8 mouse cellular contexts compared by ENCODE assay signal in the genomic region with DNA sequence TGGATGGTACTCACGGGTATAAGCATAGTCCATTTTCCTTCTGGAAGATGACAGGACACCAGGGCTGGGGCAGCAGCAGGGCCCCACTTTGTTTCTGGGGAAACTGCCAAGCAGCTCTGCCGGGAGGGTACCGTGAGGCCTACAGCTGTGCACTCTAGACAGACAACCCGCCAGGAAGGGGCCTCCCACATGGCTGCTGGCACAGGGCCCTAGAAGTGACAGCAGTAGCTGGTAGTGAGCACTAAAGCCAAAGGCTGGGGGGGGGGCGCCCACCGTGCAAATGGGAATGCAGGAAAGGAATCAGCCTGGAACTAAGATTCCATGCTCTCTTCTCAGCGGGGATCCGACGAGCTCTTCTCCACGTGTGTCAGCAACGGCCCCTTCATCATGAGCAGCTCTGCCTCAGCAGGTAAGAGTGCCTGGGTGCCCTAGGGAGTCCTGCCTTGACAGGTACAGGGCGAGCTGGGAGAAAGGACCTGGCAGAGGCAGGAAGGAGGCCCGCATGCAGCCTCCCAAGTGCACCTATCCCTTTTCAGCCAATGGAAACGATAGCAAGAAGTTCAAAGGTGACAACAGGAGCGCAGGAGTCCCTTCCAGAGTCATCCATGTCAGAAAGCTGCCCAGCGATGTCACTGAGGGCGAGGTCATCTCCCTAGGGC. TPM values are rescaled to one million over a fixed set of nuclear protein-coding genes. Genes with fewer than 3 reads are reported as not detected.
A peak's percentile ranks its signal among the peaks of the same experiment; 100 is the strongest.
DNase-seq lines count a peak whose midpoint lies in the region; ATAC-seq and TF ChIP-seq lines count a peak whose summit lies in the region.
"Had no signal": no experiment of that assay in that cellular context is flagged by ENCODE, and none has a peak within 500 bp of the region (broad histone marks: within the 10 kb centered on the region; RNA-seq: fewer than 3 reads in every experiment).

No protein-coding gene starts in this region.

- 32% methylated on average over 16 of the region's 17 CpGs for WGBS in forebrain, embryonic 16.5 days
- WGBS in intestine, embryonic 14.5 days, result 54% methylated on average over 17 of the region's 17 CpGs
- WGBS in midbrain, embryonic 13.5 days, result 60% methylated on average over 17 of the region's 17 CpGs

- H3K27ac ChIP-seq in MEL (ENCODE audit: control insufficient read depth, low read depth, low read length), result no peak overlapping the region
- H3K27ac ChIP-seq in forebrain, embryonic 16.5 days (ENCODE audit: low read length), result peak overlapping the region; percentile 65
- peak overlapping the region; percentile 33; the same call in 1 of the 2 replicates for H3K27ac ChIP-seq in intestine, embryonic 14.5 days (ENCODE audit: low read depth)
- peak overlapping the region; percentile 54 for H3K27ac ChIP-seq in midbrain, embryonic 13.5 days

- no peak for TF ChIP-seq EP300 in MEL (IDR thresholded peaks at IDR 0.05; ENCODE audit: low read depth in 1 of 2, low read length in 2 of 2)

- H3K4me3 ChIP-seq in MEL (ENCODE audit: control insufficient read depth in 1 of 2, insufficient read depth in 1 of 2, low read depth in 2 of 2, low read length in 2 of 2), result no peak overlapping the region
- H3K4me3 ChIP-seq in forebrain, embryonic 16.5 days (replicated peaks; ENCODE audit: low read length), result peak overlapping the region; percentile 97
- peak overlapping the region; percentile 98 for H3K4me3 ChIP-seq in intestine, embryonic 14.5 days (ENCODE audit: low read depth, low read length)
- H3K4me3 ChIP-seq in midbrain, embryonic 13.5 days (replicated peaks), result peak overlapping the region; percentile 99

- TF ChIP-seq RAD21 in MEL (IDR thresholded peaks at IDR 0.05; ENCODE audit: low read depth, low read length), result no peak

- intact Hi-C loops in left cerebral cortex, postnatal 14 days (cut with DNase I), result no loop called here

- peaks cover 18 to 19% of the 10 kb centered on the region in 2 experiments for H3K36me3 ChIP-seq in MEL (ENCODE audit: control insufficient read depth in 1 of 2, insufficient read depth in 2 of 2, low read length in 2 of 2)
- peaks cover 32% of the 10 kb centered on the region for H3K36me3 ChIP-seq in forebrain, embryonic 16.5 days (ENCODE audit: control insufficient read depth, insufficient read depth)
- peaks cover 66% of the 10 kb centered on the region for H3K36me3 ChIP-seq in intestine, embryonic 14.5 days (ENCODE audit: control insufficient read depth, insufficient read depth, low read length)
- peaks cover 73% of the 10 kb centered on the region for H3K36me3 ChIP-seq in midbrain, embryonic 13.5 days

- no peak for TF ChIP-seq CTCF in MEL (IDR thresholded peaks at IDR 0.05 in 2 of 3, conservative IDR thresholded peaks at IDR 0.05 in 1 of 3; ENCODE audit: control insufficient read depth in 1 of 3, insufficient read depth in 1 of 3, low read depth in 2 of 3, low read length in 3 of 3, poor library complexity in 1 of 3, severe bottlenecking in 1 of 3)

- peak; percentile 46 for DNase-seq in MEL (ENCODE audit: low read depth, low spot score)
- peak; percentile 78 for DNase-seq in adrenal gland, postnatal 10 days
- DNase-seq in intestine, embryonic 14.5 days (ENCODE audit: low spot score), result no peak
- peak; percentile 77 to 78 for DNase-seq in left cerebral cortex, postnatal 14 days (ENCODE audit: low spot score in 2 of 2)

- no peaks in the 10 kb centered on the region for H3K27me3 ChIP-seq in MEL (ENCODE audit: control insufficient read depth in 1 of 2, insufficient read depth in 2 of 2, low read length in 2 of 2)
- H3K27me3 ChIP-seq in forebrain, embryonic 16.5 days (replicated peaks; ENCODE audit: control insufficient read depth, insufficient read depth, low read length), result no peaks in the 10 kb centered on the region
- no peaks in the 10 kb centered on the region for H3K27me3 ChIP-seq in intestine, embryonic 14.5 days (replicated peaks; ENCODE audit: control insufficient read depth, insufficient read depth, low read length)
- H3K27me3 ChIP-seq in midbrain, embryonic 13.5 days, result no peaks in the 10 kb centered on the region

- TF ChIP-seq POLR2A in MEL (IDR thresholded peaks at IDR 0.05; ENCODE audit: control insufficient read depth in 1 of 2, insufficient read depth in 1 of 2, low read depth in 1 of 2, low read length in 2 of 2, poor library complexity in 1 of 2), result no peak

- H3K4me2 ChIP-seq in forebrain, embryonic 16.5 days (ENCODE audit: low read length), result peak overlapping the region; percentile 96
- peak overlapping the region; percentile 96 for H3K4me2 ChIP-seq in intestine, embryonic 14.5 days (ENCODE audit: low read length)
- H3K4me2 ChIP-seq in midbrain, embryonic 13.5 days (replicated peaks), result peak overlapping the region; percentile 100

- ATAC-seq in forebrain, embryonic 16.5 days, result peak; percentile 10; the same call in 1 of the 2 replicates
- no peak for ATAC-seq in intestine, embryonic 14.5 days (replicated peaks; ENCODE audit: low FRiP score, low TSS enrichment, low read depth)
- no peak for ATAC-seq in midbrain, embryonic 13.5 days
- ATAC-seq in inflammation-experienced regulatory T-cells, adult 6 months, result no peak

- H3K9me3 ChIP-seq in MEL (replicated peaks; ENCODE audit: insufficient read depth, low read length), result no peaks in the 10 kb centered on the region
- H3K9me3 ChIP-seq in forebrain, embryonic 16.5 days (ENCODE audit: control insufficient read depth, low read length), result no peaks in the 10 kb centered on the region
- H3K9me3 ChIP-seq in intestine, embryonic 14.5 days (ENCODE audit: control insufficient read depth, low read length), result no peaks in the 10 kb centered on the region
- no peaks in the 10 kb centered on the region for H3K9me3 ChIP-seq in midbrain, embryonic 13.5 days

- H3K4me1 ChIP-seq in MEL (ENCODE audit: control insufficient read depth in 1 of 2, insufficient read depth in 2 of 2, low read length in 2 of 2), result peaks cover 2 to 17% of the 10 kb centered on the region in 2 experiments; a peak in 2 of 4 replicates
- H3K4me1 ChIP-seq in forebrain, embryonic 16.5 days (replicated peaks; ENCODE audit: control insufficient read depth, insufficient read depth, low read length), result peaks cover 38% of the 10 kb centered on the region
- H3K4me1 ChIP-seq in intestine, embryonic 14.5 days (replicated peaks; ENCODE audit: control insufficient read depth, insufficient read depth, low read length), result peaks cover 26% of the 10 kb centered on the region
- H3K4me1 ChIP-seq in midbrain, embryonic 13.5 days (replicated peaks), result peaks cover 43% of the 10 kb centered on the region

- H3K79me2 ChIP-seq in MEL (ENCODE audit: control insufficient read depth, insufficient read depth, low read length, poor library complexity), result peaks cover 62% of the 10 kb centered on the region

- peak overlapping the region; percentile 100; the same call in 1 of the 2 replicates for H3K9ac ChIP-seq in MEL (ENCODE audit: control insufficient read depth, low read depth, low read length, poor library complexity, severe bottlenecking)
- 0 out of 2 replicates have a peak overlapping the region, but pooled peaks have one; percentile 15 for H3K9ac ChIP-seq in forebrain, embryonic 16.5 days (replicated peaks; ENCODE audit: low read depth, low read length)
- peak overlapping the region; percentile 35; the same call in 1 of the 2 replicates for H3K9ac ChIP-seq in intestine, embryonic 14.5 days (ENCODE audit: low read length)
- peak overlapping the region; percentile 98 for H3K9ac ChIP-seq in midbrain, embryonic 13.5 days (replicated peaks)

RNA-seq across cellular contexts. Expression of gene Ptbp1, which starts 4.3 kb away (rescaled TPM):
- total RNA-seq in MEL (2012; rRNA removed), result 301 and 316 TPM in 2 replicates
- polyA plus RNA-seq in MEL (2012; ENCODE audit: insufficient read depth in 1 of 2, insufficient read length in 2 of 2, low read depth in 1 of 2, low replicate concordance in 2 of 2, missing spikeins in 1 of 2), result 100 to 1,000 TPM; 329 to 837 TPM
- total RNA-seq in adrenal gland, postnatal 10 days (2021), result 100 to 1,000 TPM; 267 to 270 TPM
- 98.3 and 107 TPM in 2 replicates for polyA plus RNA-seq in forebrain, embryonic 16.5 days (2015; fragmentation: Nextera tagmentation; extraction: Ambion mirVana)
- polyA plus RNA-seq in intestine, embryonic 14.5 days (2014; fragmentation: Nextera tagmentation; extraction: Ambion mirVana), result 286 and 291 TPM in 2 replicates
- total RNA-seq in left cerebral cortex, postnatal 14 days (2021), result 10 to 100 TPM; 52.1 to 61.1 TPM
- polyA plus RNA-seq in midbrain, embryonic 13.5 days (2015; fragmentation: Nextera tagmentation; extraction: Ambion mirVana), result 106 and 116 TPM in 2 replicates
- 100 to 1,000 TPM in 2 of 3 experiments, 10 to 100 TPM in 1; 97.4 to 169 (median 149) TPM for polyA plus RNA-seq in inflammation-experienced regulatory T-cells, adult 6 months (2017; shearing (Covaris generic))

RNA-seq across cellular contexts. Expression of gene Prtn3, which starts 15.7 kb away (rescaled TPM):
- 9.1 and 11.2 TPM in 2 replicates for total RNA-seq in MEL (2012; rRNA removed)
- polyA plus RNA-seq in MEL (2012; ENCODE audit: insufficient read depth in 1 of 2, insufficient read length in 2 of 2, low read depth in 1 of 2, low replicate concordance in 2 of 2, missing spikeins in 1 of 2), result 10 to 100 TPM in 1 of 2 experiments, not detected in 1; 31.5 TPM
- 1 to 10 TPM; 1.5 to 2.8 TPM for total RNA-seq in adrenal gland, postnatal 10 days (2021)
- 12.4 and 15.3 TPM in 2 replicates for polyA plus RNA-seq in forebrain, embryonic 16.5 days (2015; fragmentation: Nextera tagmentation; extraction: Ambion mirVana)
- polyA plus RNA-seq in intestine, embryonic 14.5 days (2014; fragmentation: Nextera tagmentation; extraction: Ambion mirVana), result 5.2 and 5.9 TPM in 2 replicates
- total RNA-seq in left cerebral cortex, postnatal 14 days (2021), result 1 to 10 TPM; 2.3 to 3.1 TPM
- 14.9 and 16.9 TPM in 2 replicates for polyA plus RNA-seq in midbrain, embryonic 13.5 days (2015; fragmentation: Nextera tagmentation; extraction: Ambion mirVana)
- polyA plus RNA-seq in inflammation-experienced regulatory T-cells, adult 6 months (2017; shearing (Covaris generic)), result not detected

RNA-seq across cellular contexts. Expression of gene Plppr3, which starts 15.9 kb away (rescaled TPM):
- total RNA-seq in MEL (2012; rRNA removed), result 0.56 and 0.85 TPM in 2 replicates
- polyA plus RNA-seq in MEL (2012; ENCODE audit: insufficient read depth in 1 of 2, insufficient read length in 2 of 2, low read depth in 1 of 2, low replicate concordance in 2 of 2, missing spikeins in 1 of 2), result 1 to 10 TPM in 1 of 2 experiments, not detected in 1; 6.2 TPM
- total RNA-seq in adrenal gland, postnatal 10 days (2021), result 1 to 10 TPM; 3.4 to 4.3 TPM
- polyA plus RNA-seq in forebrain, embryonic 16.5 days (2015; fragmentation: Nextera tagmentation; extraction: Ambion mirVana), result 415 and 495 TPM in 2 replicates
- polyA plus RNA-seq in intestine, embryonic 14.5 days (2014; fragmentation: Nextera tagmentation; extraction: Ambion mirVana), result 38.8 and 46.4 TPM in 2 replicates
- 10 to 100 TPM; 68.3 to 71.2 TPM for total RNA-seq in left cerebral cortex, postnatal 14 days (2021)
- polyA plus RNA-seq in midbrain, embryonic 13.5 days (2015; fragmentation: Nextera tagmentation; extraction: Ambion mirVana), result 426 and 432 TPM in 2 replicates
- polyA plus RNA-seq in inflammation-experienced regulatory T-cells, adult 6 months (2017; shearing (Covaris generic)), result 1 to 10 TPM; 1.6 to 3.3 (median 2.2) TPM

RNA-seq across cellular contexts. Expression of gene Elane, which starts 27.5 kb away (rescaled TPM):
- not detected in 2 replicates for total RNA-seq in MEL (2012; rRNA removed)
- polyA plus RNA-seq in MEL (2012; ENCODE audit: insufficient read depth in 1 of 2, insufficient read length in 2 of 2, low read depth in 1 of 2, low replicate concordance in 2 of 2, missing spikeins in 1 of 2), result under 1 TPM in 1 of 2 experiments, not detected in 1; 0.07 TPM
- 1 to 10 TPM; 2.1 to 2.3 TPM for total RNA-seq in adrenal gland, postnatal 10 days (2021)
- not detected in 2 replicates for polyA plus RNA-seq in forebrain, embryonic 16.5 days (2015; fragmentation: Nextera tagmentation; extraction: Ambion mirVana)
- polyA plus RNA-seq in intestine, embryonic 14.5 days (2014; fragmentation: Nextera tagmentation; extraction: Ambion mirVana), result 0.55 TPM in 1 of 2 replicates, not detected in the other
- not detected for total RNA-seq in left cerebral cortex, postnatal 14 days (2021)
- not detected in 2 replicates for polyA plus RNA-seq in midbrain, embryonic 13.5 days (2015; fragmentation: Nextera tagmentation; extraction: Ambion mirVana)
- polyA plus RNA-seq in inflammation-experienced regulatory T-cells, adult 6 months (2017; shearing (Covaris generic)), result not detected

RNA-seq across cellular contexts. Expression of gene Cfd, which starts 32.1 kb away (rescaled TPM):
- total RNA-seq in MEL (2012; rRNA removed), result not detected in 2 replicates
- polyA plus RNA-seq in MEL (2012; ENCODE audit: insufficient read depth in 1 of 2, insufficient read length in 2 of 2, low read depth in 1 of 2, low replicate concordance in 2 of 2, missing spikeins in 1 of 2), result under 1 TPM in 1 of 2 experiments, not detected in 1; 0.21 TPM
- total RNA-seq in adrenal gland, postnatal 10 days (2021), result 100 to 1,000 TPM; 316 to 348 TPM
- not detected in 2 replicates for polyA plus RNA-seq in forebrain, embryonic 16.5 days (2015; fragmentation: Nextera tagmentation; extraction: Ambion mirVana)
- not detected in 2 replicates for polyA plus RNA-seq in intestine, embryonic 14.5 days (2014; fragmentation: Nextera tagmentation; extraction: Ambion mirVana)
- not detected for total RNA-seq in left cerebral cortex, postnatal 14 days (2021)
- not detected in 2 replicates for polyA plus RNA-seq in midbrain, embryonic 13.5 days (2015; fragmentation: Nextera tagmentation; extraction: Ambion mirVana)
- not detected for polyA plus RNA-seq in inflammation-experienced regulatory T-cells, adult 6 months (2017; shearing (Covaris generic))
- total RNA-seq: common myeloid progenitor, adult 5-6 weeks had no signal

Comparison
In these comparisons a context has a peak if more than half of its experiments do, and no peak if none do; other contexts are left out.
1. H3K4me3 ChIP-seq: peak in forebrain, embryonic 16.5 days (single experiment), intestine, embryonic 14.5 days (single experiment) and midbrain, embryonic 13.5 days (single experiment); none in MEL (0 of 2).
2. H3K9ac ChIP-seq: peak in every context shown above with its lines; median percentile 100 in MEL; 98 in midbrain, embryonic 13.5 days; 35 in intestine, embryonic 14.5 days; 15 in forebrain, embryonic 16.5 days.
3. Peak in every context shown above with its lines, with median percentiles within 50 percentile points of each other: H3K4me2 ChIP-seq.